Mouse (Mus musculus) lung, postnatal 0 days (tissue): Measurements from ENCODE around the gene Gpr35. TPM values are rescaled to one million over a fixed set of nuclear protein-coding genes. Genes with fewer than 3 reads are reported as not detected.
A peak's percentile ranks its signal among the peaks of the same experiment; 100 is the strongest.

Source experiments
- ATAC-seq: fragments of 200-750 bp; cut with Nextera tagmentation; 2 replicates; pipeline ENCODE4 v1.8.0; 2017; ENCODE audit warnings: moderate library complexity
- DNase-seq: peaks from one replicate; pipeline ENCODE4 v3.0.0-alpha.2; 2016; ENCODE audit warnings: low spot score
- H3K27ac ChIP-seq: fragments of 300-500 bp; sonication (generic); 2 replicates; pipeline ENCODE4 v1.5.1; 2014; ENCODE audit warnings: antibody characterized with exemption, mild to moderate bottlenecking, low read length, mixed read lengths
- H3K27me3 ChIP-seq: fragments of 300-500 bp; sonication (generic); replicated peaks from 2 replicates; pipeline ENCODE4 v1.6.1; 2014; ENCODE audit warnings: low read length, mixed read lengths; ENCODE audit not compliant: insufficient read depth
- H3K36me3 ChIP-seq: fragments of 300-500 bp; sonication (generic); 2 replicates; pipeline ENCODE4 v1.6.1; 2014; ENCODE audit warnings: low read length, mixed read lengths; ENCODE audit not compliant: insufficient read depth
- H3K4me1 ChIP-seq: fragments of 300-500 bp; sonication (generic); 2 replicates; pipeline ENCODE4 v1.6.1; 2014; ENCODE audit warnings: antibody characterized with exemption, low read depth, low read length, mixed read lengths; ENCODE audit not compliant: insufficient read depth
- H3K4me2 ChIP-seq: fragments of 300-500 bp; sonication (generic); replicated peaks from 2 replicates; pipeline ENCODE4 v1.6.1; 2014; ENCODE audit warnings: low read depth, mild to moderate bottlenecking, low read length, moderate library complexity, mixed read lengths
- H3K4me3 ChIP-seq: fragments of 300-500 bp; sonication (generic); 2 replicates; pipeline ENCODE4 v1.5.1; 2014; ENCODE audit warnings: low read depth, low read length
- H3K9ac ChIP-seq: fragments of 300-500 bp; sonication (generic); replicated peaks from 2 replicates; pipeline ENCODE4 v1.6.1; 2014; ENCODE audit warnings: low read depth, mild to moderate bottlenecking
- H3K9me3 ChIP-seq: fragments of 300-500 bp; sonication (generic); 2 replicates; pipeline ENCODE4 v1.6.1; 2016; ENCODE audit warnings: low read length, mixed read lengths
- CTCF ChIP-seq: IDR thresholded peaks from 2 replicates; pipeline ENCODE4 v1.5.1; 2016; ENCODE audit warnings: antibody characterized with exemption, mild to moderate bottlenecking
- EP300 ChIP-seq: IDR thresholded peaks from 2 replicates; pipeline ENCODE4 v1.6.1; 2016; ENCODE audit warnings: antibody characterized with exemption, mild to moderate bottlenecking, control low read depth
- WGBS: fragments of 180-500 bp; shearing (Covaris S2); extraction: QIAGEN DNeasy Blood & Tissue Kit; methylation state at CpG from one replicate; pipeline ENCODE4 v1.1.7; 2014; 5-methylcytosine and 5-hydroxymethylcytosine counted together
- polyA plus RNA-seq: library from polyadenylated mRNA; unstranded; fragments of >200 nt; fragmentation: Nextera tagmentation; extraction: Ambion mirVana; gene quantifications from 2 replicates; pipeline ENCODE4 v1.2.1, GENCODE M21; 2015

Gene Gpr35
- polyA plus RNA-seq, 1 experiment from 2014 or later: 1.7 TPM

DNA sequence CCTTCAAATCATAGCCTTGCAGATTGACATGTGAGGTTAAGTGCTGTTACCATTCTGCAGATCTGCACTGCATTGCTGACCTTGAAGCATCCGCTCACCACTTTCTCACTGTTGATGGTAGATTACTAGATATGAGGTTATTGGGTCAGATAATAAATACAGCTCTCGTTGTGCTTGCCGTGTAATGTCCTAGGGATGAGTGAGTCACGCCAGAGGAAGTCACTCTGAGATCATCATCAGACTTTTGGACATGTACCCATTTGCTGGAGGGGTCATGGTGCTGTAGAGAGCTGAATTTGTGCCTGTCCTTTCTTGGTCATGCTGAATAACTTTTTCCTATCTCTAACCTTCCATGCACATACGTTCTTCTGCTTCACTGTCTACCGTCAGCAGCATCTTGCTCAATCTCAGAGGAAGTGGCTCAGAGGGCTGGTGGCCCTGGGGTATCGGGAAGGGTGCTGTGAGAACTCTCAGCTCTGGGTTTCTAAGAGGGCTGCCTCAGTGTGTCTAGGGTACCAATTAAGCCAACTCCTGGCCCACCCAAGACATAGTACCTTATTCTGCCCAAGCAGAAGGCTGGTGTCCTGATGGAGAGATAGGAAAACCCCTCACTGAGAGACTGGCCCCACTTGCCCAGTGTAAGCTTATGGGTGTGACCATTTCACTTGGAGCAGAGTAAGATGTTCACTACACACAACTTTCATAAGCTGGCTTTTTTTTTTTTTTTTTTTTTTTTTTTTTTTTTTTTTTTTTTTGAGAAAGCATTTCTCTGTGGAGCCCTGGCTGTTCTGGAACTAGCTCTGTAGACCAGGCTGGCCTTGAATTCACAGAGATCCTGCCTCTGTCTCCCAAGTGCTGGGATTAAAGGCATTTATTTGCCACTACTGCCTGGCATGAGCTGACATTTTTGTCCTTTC, 21.5 kb downstream of the Gpr35 start:
- H3K4me2 ChIP-seq: no peak overlapping the region
- TF ChIP-seq EP300 (no peak), CTCF (no peak)
- 69% methylated on average over 7 of the region's 7 CpGs for WGBS
- peaks cover 5% of the 10 kb centered on the region; the same call in 1 of the 2 replicates for H3K4me1 ChIP-seq
- peak overlapping the region; percentile 20; the same call in 1 of the 2 replicates for H3K27ac ChIP-seq
- no peaks in the 10 kb centered on the region for H3K27me3 ChIP-seq
- no peak for DNase-seq
- H3K9me3 ChIP-seq: no peaks in the 10 kb centered on the region
- H3K9ac ChIP-seq: no peak overlapping the region
- ATAC-seq: no peak
- H3K36me3 ChIP-seq: no peaks in the 10 kb centered on the region
- no peak overlapping the region for H3K4me3 ChIP-seq

DNA sequence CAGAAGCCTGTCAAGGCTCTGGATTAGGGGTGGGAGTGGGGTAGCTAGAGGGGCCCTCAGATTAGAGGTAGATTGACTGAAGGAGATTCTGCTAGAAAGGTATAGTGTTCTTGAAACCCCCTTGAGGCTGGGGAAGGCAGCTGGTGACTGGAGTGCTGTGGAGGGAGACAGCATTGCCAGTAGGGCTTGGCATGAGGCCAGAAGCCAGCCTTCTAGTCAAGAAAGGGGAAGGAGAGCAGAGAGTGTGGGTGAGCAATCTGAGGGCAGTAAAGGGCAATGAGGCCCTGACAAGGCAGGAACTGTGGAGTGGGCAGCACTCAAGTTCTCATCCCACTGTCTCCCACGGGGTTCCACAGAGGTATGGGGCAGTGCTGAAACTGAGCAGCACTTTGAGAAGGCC, 22.2 kb downstream of the Gpr35 start:
- 31% methylated on average over 1 of the region's 1 CpGs for WGBS
- Histone ChIP-seq H3K27me3 (no peaks in the 10 kb centered on the region), H3K4me2 (no peak overlapping the region), H3K4me3 (no peak overlapping the region), H3K9ac (no peak overlapping the region), H3K36me3 (no peaks in the 10 kb centered on the region), H3K4me1 (peaks cover 5% of the 10 kb centered on the region; the same call in 1 of the 2 replicates), H3K27ac (peak overlapping the region; percentile 20; the same call in 1 of the 2 replicates), H3K9me3 (no peaks in the 10 kb centered on the region)
- ATAC-seq (peak; percentile 65), DNase-seq (peak; percentile 82)
- TF ChIP-seq CTCF: peak; percentile 21; the same call in 1 of the 2 replicates
- no peak for TF ChIP-seq EP300

DNA sequence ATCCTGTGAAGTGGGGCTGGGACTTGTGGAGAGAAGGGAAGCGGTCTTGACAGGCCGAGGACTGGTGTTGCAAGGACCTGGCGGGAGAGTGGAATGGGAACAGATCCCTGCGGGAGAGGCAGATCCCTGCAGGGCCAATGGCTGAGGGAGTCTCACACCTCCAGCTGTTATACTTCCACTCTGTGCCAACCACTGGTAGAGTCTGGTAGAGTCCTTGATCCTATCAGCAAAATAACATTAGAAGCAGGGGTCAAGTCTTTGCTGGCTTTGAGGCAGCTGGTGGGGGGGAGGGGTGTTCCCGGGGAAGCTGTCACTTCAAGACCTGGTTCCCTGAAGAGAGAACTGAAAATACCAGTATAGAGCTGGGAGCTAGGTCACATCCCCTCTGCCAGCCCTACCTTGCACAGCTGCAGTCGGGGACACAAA, 25.5 kb downstream of the Gpr35 start:
- TF ChIP-seq CTCF (no peak), EP300 (no peak; the same call in 1 of the 2 replicates)
- Histone ChIP-seq H3K4me2 (no peak overlapping the region), H3K36me3 (no peaks in the 10 kb centered on the region), H3K27me3 (no peaks in the 10 kb centered on the region), H3K9ac (no peak overlapping the region), H3K9me3 (no peaks in the 10 kb centered on the region), H3K27ac (peak overlapping the region; percentile 63), H3K4me3 (no peak overlapping the region), H3K4me1 (peaks cover 15% of the 10 kb centered on the region; the same call in 1 of the 2 replicates)
- ATAC-seq (peak; percentile 84), DNase-seq (peak; percentile 88)
- WGBS: 13% methylated on average over 6 of the region's 6 CpGs

DNA sequence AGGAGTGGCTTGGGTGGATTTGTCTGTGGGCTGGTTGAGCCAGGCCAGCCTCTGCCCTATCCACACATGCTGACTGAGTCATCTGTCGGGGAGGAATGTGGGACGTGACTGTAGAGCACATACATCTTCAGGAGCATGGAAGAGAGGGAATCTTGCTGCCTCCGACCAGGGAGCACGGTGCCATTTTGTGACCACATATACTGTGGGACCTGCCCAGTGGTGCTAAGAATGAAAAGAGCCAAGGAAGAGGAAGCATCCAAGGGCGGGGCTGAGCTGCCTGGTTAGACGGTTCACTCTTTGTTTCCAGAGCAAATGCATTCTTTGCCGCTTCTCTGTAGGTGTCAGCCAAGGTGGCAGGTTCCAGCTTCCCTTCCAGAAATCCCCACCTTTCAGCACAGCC, 28.0 kb downstream of the Gpr35 start:
- DNase-seq (peak; percentile 39), ATAC-seq (no peak)
- no peak overlapping the region for H3K4me3 ChIP-seq
- H3K9ac ChIP-seq: no peak overlapping the region
- no peak for TF ChIP-seq CTCF
- no peak for TF ChIP-seq EP300
- H3K27ac ChIP-seq: no peak overlapping the region
- no peaks in the 10 kb centered on the region for H3K36me3 ChIP-seq
- peak overlapping the region; percentile 33 for H3K4me2 ChIP-seq
- H3K9me3 ChIP-seq: no peaks in the 10 kb centered on the region
- WGBS: 27% methylated on average over 7 of the region's 7 CpGs
- peaks cover 15% of the 10 kb centered on the region; the same call in 1 of the 2 replicates for H3K4me1 ChIP-seq
- no peaks in the 10 kb centered on the region for H3K27me3 ChIP-seq

DNA sequence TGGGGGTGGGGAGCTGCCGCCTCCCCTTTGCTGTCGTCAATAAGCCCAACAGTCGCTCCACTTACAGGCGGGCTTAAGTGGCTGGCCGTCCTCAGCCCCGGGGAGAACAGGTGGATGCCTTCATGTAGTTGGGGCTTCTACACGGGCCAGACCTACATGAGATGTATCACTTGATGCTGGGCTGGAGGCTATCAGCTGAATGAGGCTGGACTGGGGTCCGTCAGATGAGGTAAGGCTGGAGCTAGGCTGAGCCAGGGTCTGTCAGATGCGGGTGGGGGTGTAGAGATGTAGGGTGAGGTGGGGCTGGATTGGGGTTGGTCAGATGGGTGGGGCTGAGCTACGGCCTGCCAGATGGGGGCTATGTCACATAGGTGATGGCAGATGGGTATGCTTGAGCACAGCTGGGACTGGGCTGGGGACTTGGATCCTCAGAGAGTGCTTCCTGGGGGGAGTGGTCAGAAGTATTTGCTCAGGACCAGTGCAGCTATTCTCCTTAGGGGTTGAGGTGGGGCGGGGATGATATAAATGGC, 28.5 kb downstream of the Gpr35 start:
- Histone ChIP-seq H3K9me3 (no peaks in the 10 kb centered on the region), H3K9ac (no peak overlapping the region), H3K4me2 (peak overlapping the region; percentile 33), H3K4me3 (no peak overlapping the region), H3K36me3 (no peaks in the 10 kb centered on the region), H3K27me3 (no peaks in the 10 kb centered on the region), H3K27ac (no peak overlapping the region), H3K4me1 (peaks cover 15% of the 10 kb centered on the region; the same call in 1 of the 2 replicates)
- DNase-seq (no peak), ATAC-seq (peak; percentile 15)
- WGBS: 14% methylated on average over 11 of the region's 11 CpGs
- TF ChIP-seq CTCF (no peak), EP300 (no peak)
